Mouse (Mus musculus) ovary, adult 2 months (tissue): ENCODE data around the gene Kbtbd6. TPM values are rescaled to one million over a fixed set of nuclear protein-coding genes. Genes with fewer than 3 reads are reported as not detected.

ENCODE experiments used
- polyA plus RNA-seq: library from polyadenylated mRNA; depleted of rRNA; stranded (reverse); fragments of >200 nt; gene quantifications from 2 replicates; pipeline ENCODE4 v1.2.3, GENCODE M21; 2012; rRNA removed

Kbtbd6 gene
- polyA plus RNA-seq, result 2.1 and 2.9 TPM in 2 replicates

DNA sequence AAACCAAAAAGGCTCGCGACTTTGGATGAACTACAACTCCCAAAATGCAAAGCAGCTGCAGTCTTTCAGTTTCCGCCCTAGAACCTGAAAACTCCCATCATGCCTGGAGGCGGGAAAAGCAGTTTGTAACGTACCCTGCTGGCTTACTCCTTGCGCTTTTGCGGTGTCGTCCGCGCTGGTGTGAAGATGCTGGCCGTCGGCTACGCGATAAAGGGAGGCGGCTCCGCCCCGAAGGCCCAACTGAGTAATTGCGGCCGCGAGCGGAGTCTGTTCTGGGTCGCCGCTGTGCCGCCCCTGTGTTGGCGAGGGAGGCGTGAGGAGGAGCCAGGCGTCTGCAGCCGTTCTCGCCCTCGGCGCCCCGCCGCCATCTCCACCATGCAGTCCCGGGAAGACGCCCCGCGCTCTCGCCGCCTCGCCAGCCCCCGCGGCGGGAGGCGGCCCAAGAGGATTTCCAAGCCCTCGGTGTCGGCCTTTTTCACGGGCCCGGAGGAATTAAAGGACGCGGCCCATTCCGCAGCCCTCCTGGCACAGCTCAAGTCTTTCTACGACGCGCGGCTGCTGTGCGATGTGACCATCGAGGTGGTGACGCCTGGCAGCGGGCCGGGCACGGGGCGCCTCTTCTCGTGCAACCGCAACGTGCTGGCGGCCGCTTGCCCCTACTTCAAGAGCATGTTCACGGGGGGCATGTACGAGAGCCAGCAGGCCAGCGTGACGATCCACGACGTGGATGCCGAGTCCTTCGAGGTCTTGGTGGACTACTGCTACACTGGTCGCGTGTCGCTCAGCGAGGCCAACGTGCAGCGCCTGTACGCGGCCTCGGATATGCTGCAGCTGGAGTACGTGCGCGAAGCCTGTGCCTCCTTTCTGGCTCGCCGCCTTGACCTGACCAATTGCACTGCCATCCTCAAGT lies at the start of gene Kbtbd6:
Gene Kbtbd6 (plus strand): TSS at position 155 of the 910 bp plus-strand sequence.

DNA sequence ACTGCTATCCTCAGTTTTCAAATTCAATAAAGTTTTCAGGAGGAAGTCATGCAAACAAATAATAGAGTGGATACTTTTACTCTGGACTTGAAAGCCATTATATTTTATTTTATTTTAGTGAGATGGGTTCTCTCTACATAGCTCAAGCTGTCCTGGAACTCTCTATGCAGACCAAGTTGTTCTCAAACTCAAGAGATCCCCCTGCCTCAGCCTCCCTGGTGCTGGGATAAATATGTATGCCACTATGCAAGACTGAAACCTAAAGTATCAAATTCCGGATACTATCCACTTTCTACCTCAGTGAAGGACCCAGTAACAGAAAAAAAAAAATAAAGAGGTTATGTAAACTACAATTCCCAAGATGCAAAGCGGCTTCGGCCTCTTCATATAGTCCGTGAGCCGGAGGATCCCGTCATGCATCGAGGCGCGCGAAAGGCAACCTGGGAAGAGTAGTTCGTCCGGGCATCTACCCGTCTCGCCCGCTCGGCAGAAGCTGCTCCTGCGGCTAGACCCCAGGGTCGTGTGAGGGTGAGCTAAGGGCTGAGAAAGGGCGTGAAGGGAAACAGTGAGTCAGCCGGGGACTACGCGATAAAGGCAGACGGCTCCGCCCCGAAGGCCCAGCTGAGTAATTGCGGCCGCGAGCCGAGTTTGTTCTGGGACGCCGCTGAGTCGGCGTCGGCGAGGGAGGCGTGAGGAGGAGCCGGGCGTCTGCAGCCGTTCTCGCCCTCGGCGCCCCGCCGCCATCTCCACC lies 25.5 kb upstream of the Kbtbd6 start, which contains the start of gene Kbtbd7:
Gene Kbtbd7 (plus strand): TSS at position 533 of the 751 bp plus-strand sequence.

DNA sequence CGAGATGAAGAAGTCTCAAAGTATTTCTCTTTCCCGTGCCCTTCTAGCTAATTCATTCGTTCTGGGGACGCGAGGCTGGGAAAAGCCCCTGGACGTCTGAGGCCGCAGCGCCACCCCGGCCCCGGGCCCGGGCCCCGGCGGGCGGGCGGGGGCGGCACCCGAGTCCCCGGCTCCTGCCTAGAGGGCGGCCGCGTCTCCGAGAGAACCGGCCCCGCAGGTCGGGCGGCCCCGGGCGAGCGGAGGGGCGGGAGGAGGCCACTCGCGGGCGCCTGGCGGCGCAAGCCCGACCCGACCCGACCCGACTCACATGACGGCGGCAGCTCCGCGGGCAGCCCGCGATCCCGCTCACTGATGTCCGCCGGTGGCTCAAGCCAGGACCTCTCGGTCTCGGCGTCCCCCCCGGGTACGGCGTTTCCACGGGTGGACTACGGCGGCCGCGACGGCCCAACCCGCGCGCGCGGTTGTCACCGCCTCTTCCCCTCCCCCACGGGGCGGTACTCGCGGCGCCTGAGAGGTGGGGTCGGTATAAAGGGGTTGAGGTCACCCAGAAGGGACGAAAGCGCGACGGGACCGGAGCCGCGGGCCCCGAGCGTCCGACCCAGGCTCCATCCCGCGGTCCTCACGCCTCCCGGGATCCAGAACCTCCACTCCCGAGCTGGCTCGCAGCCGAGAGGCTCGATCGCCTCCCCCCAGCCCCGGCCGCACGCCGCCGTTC lies 29.1 kb downstream of the Kbtbd6 start, which contains the start of gene Elf1:
Gene Elf1 (plus strand): TSS at position 571 of the 715 bp plus-strand sequence.

DNA sequence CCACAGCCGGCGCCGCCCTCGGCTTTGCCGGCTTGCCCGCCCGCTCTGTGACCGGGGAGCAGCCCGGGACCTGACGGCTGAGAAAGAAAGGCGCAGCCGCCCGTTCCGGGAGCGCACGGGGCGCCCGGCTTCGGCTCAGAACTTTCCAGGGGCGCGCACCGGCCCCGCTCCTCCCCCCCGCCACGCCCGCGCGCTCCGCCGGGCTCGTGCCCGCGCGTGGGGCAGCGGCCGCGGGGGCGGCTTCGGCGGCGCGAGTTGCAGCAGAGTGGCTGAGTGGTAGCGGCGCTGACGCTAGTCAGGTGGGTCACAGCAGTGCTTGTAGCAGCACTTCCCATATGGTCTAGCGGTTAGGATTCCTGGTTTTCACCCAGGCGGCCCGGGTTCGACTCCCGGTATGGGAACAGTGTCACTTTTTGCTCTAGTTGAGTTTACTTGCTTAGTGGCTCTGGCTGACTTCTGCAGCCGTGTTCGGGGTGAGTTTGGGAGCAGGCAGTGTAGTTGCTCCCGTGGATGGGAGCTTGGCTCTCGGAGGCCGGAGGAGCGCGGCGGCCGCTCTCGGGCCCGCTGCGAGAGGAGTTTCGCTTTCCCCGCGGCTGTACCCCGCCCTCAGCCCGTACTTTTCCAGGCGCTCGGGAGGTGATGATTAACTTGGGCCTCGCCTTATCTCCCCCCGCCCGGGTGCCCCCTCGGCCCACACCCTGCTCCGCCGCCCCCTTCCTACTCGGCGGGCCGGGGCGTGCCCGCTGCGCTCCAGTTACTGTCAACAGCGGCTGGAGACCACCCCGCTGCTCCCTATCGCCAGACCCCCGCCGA lies 29.9 kb downstream of the Kbtbd6 start, which contains the start of gene Wbp4:
Gene Wbp4 (minus strand): TSS at position 182 of the 813 bp plus-strand sequence.

Other genes starting within 250 kb of the Kbtbd6 start
- 0.31 and 0.53 TPM in 2 replicates for gene Zfp957, start 204.5 kb upstream of the Kbtbd6 start, polyA plus RNA-seq
- 359 and 533 TPM in 2 replicates for gene Rgcc, start 150.2 kb upstream of the Kbtbd6 start, polyA plus RNA-seq
- 1.6 and 1.7 TPM in 2 replicates for gene Naa16, start 61.1 kb upstream of the Kbtbd6 start, polyA plus RNA-seq
- gene Mtrf1, start 54.1 kb upstream of the Kbtbd6 start, polyA plus RNA-seq, result 1.3 and 1.9 TPM in 2 replicates
- 9.0 and 12.3 TPM in 2 replicates for gene Kbtbd7, start 25.3 kb upstream of the Kbtbd6 start, polyA plus RNA-seq
- gene Elf1, start 29.4 kb downstream of the Kbtbd6 start, polyA plus RNA-seq, result 12.5 and 13.4 TPM in 2 replicates
- gene Wbp4, start 29.7 kb downstream of the Kbtbd6 start, polyA plus RNA-seq, result 3.9 and 4.5 TPM in 2 replicates
- gene Sugt1, start 135.9 kb downstream of the Kbtbd6 start, polyA plus RNA-seq, result 4.1 and 4.6 TPM in 2 replicates
- gene Cnmd, start 210.3 kb downstream of the Kbtbd6 start, polyA plus RNA-seq, result 61.5 and 73.4 TPM in 2 replicates